In the genomic region with DNA sequence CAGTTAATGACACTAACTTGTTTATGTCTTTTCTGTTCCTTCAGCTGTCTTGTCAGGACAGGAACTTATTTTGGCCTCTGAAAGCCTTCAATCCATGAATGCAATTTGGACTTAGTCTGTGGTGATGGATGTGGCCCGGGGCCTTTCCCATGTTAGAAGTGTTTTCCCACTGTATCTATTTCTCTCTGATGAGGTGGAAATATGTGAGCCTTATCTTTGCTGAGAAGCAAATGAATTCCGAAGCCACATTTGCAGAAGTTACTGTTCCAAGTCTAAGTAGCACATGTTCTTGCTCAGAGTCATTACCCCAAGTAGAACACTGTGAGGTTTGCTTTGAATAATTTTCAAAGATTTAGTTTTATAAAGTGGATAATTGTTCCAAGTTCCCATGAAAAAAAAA, we compare ENCODE assay signal across 24 mouse cellular contexts.
DNase-seq lines count a peak whose midpoint lies in the region; ATAC-seq and TF ChIP-seq lines count a peak whose summit lies in the region.
"Had no signal": no experiment of that assay in that cellular context is flagged by ENCODE, and none has a peak within 500 bp of the region (broad histone marks: within the 10 kb centered on the region; RNA-seq: fewer than 3 reads in every experiment).

No protein-coding gene starts in this region.

- no peaks in the 10 kb centered on the region for H3K27me3 ChIP-seq in limb, embryonic 14.5 days (ENCODE audit: control insufficient read depth, insufficient read depth, low read length)
- H3K27me3 ChIP-seq in limb, embryonic 10.5 days (ENCODE audit: low read depth, poor library complexity, severe bottlenecking), result no peaks in the 10 kb centered on the region
- no peaks in the 10 kb centered on the region for H3K27me3 ChIP-seq in lung, postnatal 0 days (replicated peaks; ENCODE audit: insufficient read depth, low read length)
- H3K27me3 ChIP-seq in neural tube, embryonic 15.5 days (replicated peaks), result no peaks in the 10 kb centered on the region
- H3K27me3 ChIP-seq: embryonic facial prominence, embryonic 12.5 days; heart, embryonic 12.5 days; hindbrain, embryonic 12.5 days had no signal

- 70% methylated on average over 2 of the region's 2 CpGs for WGBS in limb, embryonic 14.5 days
- WGBS in limb, embryonic 10.5 days, result 91% methylated on average over 2 of the region's 2 CpGs
- 49% methylated on average over 2 of the region's 2 CpGs for whole genome bisulfite sequencing in lung, postnatal 0 days
- 86% methylated on average over 2 of the region's 2 CpGs for WGBS in neural tube, embryonic 15.5 days

- no peak for TF ChIP-seq EP300 in lung, postnatal 0 days (IDR thresholded peaks at IDR 0.05)

- no peak for TF ChIP-seq POLR2A in limb, embryonic 14.5 days (IDR thresholded peaks at IDR 0.05; ENCODE audit: borderline replicate concordance, extremely low read depth, insufficient read depth, insufficient read length)
- no peak for TF ChIP-seq POLR2A in embryonic fibroblast, embryonic 13.5 days (IDR thresholded peaks at IDR 0.05; ENCODE audit: low read depth, low read length)

- no peaks in the 10 kb centered on the region for H3K36me3 ChIP-seq in limb, embryonic 14.5 days (ENCODE audit: control insufficient read depth, insufficient read depth, low read length)
- no peaks in the 10 kb centered on the region for H3K36me3 ChIP-seq in limb, embryonic 10.5 days
- no peaks in the 10 kb centered on the region for H3K36me3 ChIP-seq in lung, postnatal 0 days (ENCODE audit: insufficient read depth, low read length)
- H3K36me3 ChIP-seq in neural tube, embryonic 15.5 days, result no peaks in the 10 kb centered on the region
- H3K36me3 ChIP-seq: embryonic facial prominence, embryonic 12.5 days; forebrain, embryonic 10.5 days; heart, embryonic 12.5 days; hindbrain, embryonic 12.5 days had no signal

- H3K4me1 ChIP-seq in limb, embryonic 14.5 days (ENCODE audit: control insufficient read depth, insufficient read depth, low read length), result no peaks in the 10 kb centered on the region
- no peaks in the 10 kb centered on the region for H3K4me1 ChIP-seq in limb, embryonic 10.5 days
- H3K4me1 ChIP-seq in lung, postnatal 0 days (ENCODE audit: insufficient read depth, low read depth, low read length), result no peaks in the 10 kb centered on the region
- H3K4me1 ChIP-seq in embryonic fibroblast, embryonic 13.5 days (ENCODE audit: control insufficient read depth, insufficient read depth, low read length), result peaks cover under 1% of the 10 kb centered on the region; the same call in 1 of the 2 replicates
- no peaks in the 10 kb centered on the region for H3K4me1 ChIP-seq in neural tube, embryonic 15.5 days
- H3K4me1 ChIP-seq: forebrain, embryonic 10.5 days; hindbrain, embryonic 12.5 days had no signal

- H3K27ac ChIP-seq in limb, embryonic 14.5 days (replicated peaks; ENCODE audit: low read depth, low read length), result no peak overlapping the region
- no peak overlapping the region for H3K27ac ChIP-seq in limb, embryonic 10.5 days
- H3K27ac ChIP-seq in lung, postnatal 0 days (ENCODE audit: low read length), result no peak overlapping the region
- H3K27ac ChIP-seq in embryonic fibroblast, embryonic 13.5 days (ENCODE audit: insufficient read depth, low read length), result peak overlapping the region; percentile 52; the same call in 1 of the 2 replicates
- H3K27ac ChIP-seq in neural tube, embryonic 15.5 days (replicated peaks), result no peak overlapping the region
- H3K27ac ChIP-seq: embryonic facial prominence, embryonic 12.5 days; forebrain, embryonic 10.5 days; hindbrain, embryonic 12.5 days had no signal

- DNase-seq in heart, adult 8-10 months (ENCODE audit: low spot score), result peak; percentile 24
- DNase-seq in heart, postnatal 14 days, result no peak
- DNase-seq in limb, embryonic 14.5 days (ENCODE audit: low spot score), result peak; percentile 9
- DNase-seq in limb, embryonic 10.5 days (ENCODE audit: low spot score), result no peak
- no peak for DNase-seq in lung, postnatal 0 days (ENCODE audit: low spot score)
- DNase-seq in lung, postnatal 36 days, result no peak
- DNase-seq: adrenal gland, adult 8-10 months; adrenal gland, postnatal 36 days; cerebellum, adult 11 months; cerebellum, adult 8-10 months; cerebellum, postnatal 14 days; embryo, embryonic 11 days; gastrocnemius, postnatal 10 days had no signal

- intact Hi-C loops in heart, postnatal 14 days (cut with DNase I), result no loop called here

- no peak for TF ChIP-seq CTCF in lung, postnatal 0 days (IDR thresholded peaks at IDR 0.05)
- no peak for TF ChIP-seq CTCF in embryonic fibroblast, embryonic 13.5 days (IDR thresholded peaks at IDR 0.05; ENCODE audit: borderline replicate concordance, insufficient read depth, low read length)

- H3K4me3 ChIP-seq in limb, embryonic 14.5 days (replicated peaks; ENCODE audit: low read length), result no peak overlapping the region
- no peak overlapping the region for H3K4me3 ChIP-seq in limb, embryonic 10.5 days
- no peak overlapping the region for H3K4me3 ChIP-seq in lung, postnatal 0 days (ENCODE audit: low read depth, low read length)
- H3K4me3 ChIP-seq in embryonic fibroblast, embryonic 13.5 days (ENCODE audit: insufficient read depth, low read length), result no peak overlapping the region
- H3K4me3 ChIP-seq in neural tube, embryonic 15.5 days (replicated peaks), result no peak overlapping the region
- H3K4me3 ChIP-seq: embryonic facial prominence, embryonic 12.5 days; erythroblast, embryonic 14.5 days; forebrain, embryonic 10.5 days; heart, embryonic 12.5 days; hindbrain, embryonic 12.5 days had no signal

- no peak for ATAC-seq in limb, embryonic 14.5 days (ENCODE audit: low FRiP score, low read depth)
- peak; percentile 17; the same call in 1 of the 2 replicates for ATAC-seq in lung, postnatal 0 days
- ATAC-seq in neural tube, embryonic 15.5 days (ENCODE audit: low FRiP score), result no peak
- ATAC-seq: forebrain, embryonic 14.5 days; hindbrain, embryonic 16.5 days; inflammation-experienced regulatory T-cells, adult 6 months; intestine, postnatal 0 days had no signal

- H3K4me2 ChIP-seq in limb, embryonic 14.5 days (replicated peaks; ENCODE audit: low read depth, low read length, severe bottlenecking), result no peak overlapping the region
- H3K4me2 ChIP-seq in lung, postnatal 0 days (replicated peaks; ENCODE audit: low read depth, low read length), result no peak overlapping the region
- H3K4me2 ChIP-seq in neural tube, embryonic 15.5 days, result no peak overlapping the region
- H3K4me2 ChIP-seq: embryonic facial prominence, embryonic 12.5 days; heart, embryonic 12.5 days; hindbrain, embryonic 12.5 days had no signal

- H3K9ac ChIP-seq in limb, embryonic 14.5 days (ENCODE audit: low read depth, low read length, severe bottlenecking), result no peak overlapping the region
- H3K9ac ChIP-seq in lung, postnatal 0 days (replicated peaks; ENCODE audit: low read depth), result no peak overlapping the region
- H3K9ac ChIP-seq in neural tube, embryonic 15.5 days (replicated peaks), result no peak overlapping the region
- H3K9ac ChIP-seq: embryonic facial prominence, embryonic 12.5 days; heart, embryonic 12.5 days; hindbrain, embryonic 12.5 days had no signal

- H3K9me3 ChIP-seq in limb, embryonic 14.5 days (ENCODE audit: control insufficient read depth, low read length), result no peaks in the 10 kb centered on the region
- H3K9me3 ChIP-seq in limb, embryonic 10.5 days (replicated peaks), result no peaks in the 10 kb centered on the region
- no peaks in the 10 kb centered on the region for H3K9me3 ChIP-seq in lung, postnatal 0 days (ENCODE audit: low read length)
- H3K9me3 ChIP-seq in neural tube, embryonic 15.5 days (replicated peaks), result no peaks in the 10 kb centered on the region
- H3K9me3 ChIP-seq: embryonic facial prominence, embryonic 12.5 days; forebrain, embryonic 10.5 days; heart, embryonic 12.5 days; hindbrain, embryonic 12.5 days had no signal

Comparison
In these comparisons a context has a peak if more than half of its experiments do, and no peak if none do; other contexts are left out.
1. DNase-seq: peak in heart, adult 8-10 months (single experiment) and limb, embryonic 14.5 days (single experiment); none in heart, postnatal 14 days (0 of 2), limb, embryonic 10.5 days (single experiment), lung, postnatal 0 days (single experiment) and lung, postnatal 36 days (single experiment).